Mouse (Mus musculus): Measurements from ENCODE around the gene Ndst2. TPM values are rescaled to one million over a fixed set of nuclear protein-coding genes. Genes with fewer than 3 reads are reported as not detected.
A peak's percentile ranks its signal among the peaks of the same experiment; 100 is the strongest.
"Not testable (repeated sequence)": the region's sequence is repeated elsewhere in the genome, so short reads cannot be mapped to it uniquely, and the experiment has no call there.

The Ndst2 gene
- polyA plus RNA-seq, 1 experiment = 36.6 TPM

DNA sequence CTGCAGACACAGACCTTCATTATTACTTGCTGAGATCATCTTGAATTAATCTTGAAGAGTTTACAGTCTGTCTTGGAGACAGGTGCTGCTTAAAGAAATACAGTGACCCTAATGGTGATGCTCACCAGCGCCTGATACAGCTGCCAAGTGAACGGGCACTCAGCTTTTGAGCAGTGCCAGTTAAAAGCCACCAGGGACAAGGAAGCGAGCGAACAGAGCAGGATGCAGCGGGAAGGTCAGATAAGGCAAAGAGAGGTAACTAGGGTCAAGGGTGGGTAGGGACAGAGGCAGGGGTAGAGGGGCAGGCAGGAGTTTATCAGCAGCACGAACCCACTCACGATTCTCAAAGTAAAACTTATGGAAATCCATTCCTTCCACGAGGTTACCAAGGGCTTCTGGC is 4.1 kb upstream of the Ndst2 start:
- DNase-seq (ENCODE audit: low spot score) = no peak

DNA sequence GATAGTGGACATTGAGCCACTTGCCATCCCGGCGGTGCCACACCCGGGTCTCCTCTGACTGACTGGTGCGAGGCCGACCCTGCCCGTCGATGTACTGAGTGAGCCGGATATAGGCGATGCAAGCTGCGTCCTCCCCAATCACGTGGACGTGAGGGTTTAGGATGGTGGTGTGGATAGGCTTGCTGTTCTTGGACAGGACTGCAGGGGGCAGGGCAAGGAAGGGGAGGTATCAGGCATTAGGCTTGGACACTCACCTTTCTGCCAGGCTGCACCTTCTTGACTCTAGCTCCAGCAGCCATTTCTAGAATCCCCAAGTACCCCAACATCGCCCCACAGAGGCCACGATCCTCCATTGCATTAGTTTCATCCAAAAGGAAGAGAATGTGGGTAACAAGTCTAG is 2.9 kb upstream of the Ndst2 start:
- no peak for DNase-seq (ENCODE audit: low spot score)

DNA sequence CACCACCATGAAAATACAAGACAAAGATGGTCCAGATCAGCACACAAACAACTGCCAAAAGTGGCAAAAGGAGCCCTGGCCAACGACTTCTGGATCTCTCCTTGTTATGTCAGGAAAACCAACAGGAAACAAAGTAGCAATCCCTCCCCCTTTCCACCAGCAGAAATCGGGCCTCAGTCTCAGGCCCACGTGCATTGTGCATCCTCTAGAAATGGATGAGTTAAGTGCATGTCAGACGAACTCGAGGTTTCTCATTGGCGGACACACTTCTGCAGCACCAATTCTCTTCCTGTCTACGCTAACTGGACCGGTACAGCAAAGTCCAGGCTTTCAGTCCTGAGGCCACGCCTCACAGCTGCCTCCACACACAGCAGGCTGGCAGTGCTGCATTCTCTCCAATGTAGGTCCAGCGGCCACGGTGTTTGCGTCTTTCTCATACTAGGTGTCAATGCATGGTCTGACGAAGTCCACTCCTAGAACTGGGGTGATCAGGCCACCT is 1.6 kb upstream of the Ndst2 start:
- DNase-seq (ENCODE audit: low spot score) = no peak

DNA sequence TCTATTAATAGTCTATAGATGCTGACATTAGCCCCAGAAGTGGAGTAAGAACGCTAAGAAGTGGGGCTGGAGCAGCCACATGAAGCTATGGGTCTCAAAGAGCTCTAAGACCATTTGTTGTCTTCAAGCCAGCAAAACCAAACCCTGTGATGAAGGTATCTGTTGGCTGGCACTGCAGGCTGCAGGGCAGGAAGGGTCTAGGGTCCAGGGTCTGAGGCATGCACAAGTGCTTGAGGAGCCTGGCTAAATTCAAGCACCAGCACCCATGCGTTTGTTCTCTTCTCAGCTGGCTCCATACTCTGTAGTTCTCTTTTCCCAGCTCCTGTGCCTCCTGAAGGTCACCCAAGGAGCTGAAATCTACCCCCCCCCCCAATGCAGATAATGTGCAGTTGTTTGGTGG is 690 bp upstream of the Ndst2 start:
- DNase-seq (ENCODE audit: low spot score) = no peak

DNA sequence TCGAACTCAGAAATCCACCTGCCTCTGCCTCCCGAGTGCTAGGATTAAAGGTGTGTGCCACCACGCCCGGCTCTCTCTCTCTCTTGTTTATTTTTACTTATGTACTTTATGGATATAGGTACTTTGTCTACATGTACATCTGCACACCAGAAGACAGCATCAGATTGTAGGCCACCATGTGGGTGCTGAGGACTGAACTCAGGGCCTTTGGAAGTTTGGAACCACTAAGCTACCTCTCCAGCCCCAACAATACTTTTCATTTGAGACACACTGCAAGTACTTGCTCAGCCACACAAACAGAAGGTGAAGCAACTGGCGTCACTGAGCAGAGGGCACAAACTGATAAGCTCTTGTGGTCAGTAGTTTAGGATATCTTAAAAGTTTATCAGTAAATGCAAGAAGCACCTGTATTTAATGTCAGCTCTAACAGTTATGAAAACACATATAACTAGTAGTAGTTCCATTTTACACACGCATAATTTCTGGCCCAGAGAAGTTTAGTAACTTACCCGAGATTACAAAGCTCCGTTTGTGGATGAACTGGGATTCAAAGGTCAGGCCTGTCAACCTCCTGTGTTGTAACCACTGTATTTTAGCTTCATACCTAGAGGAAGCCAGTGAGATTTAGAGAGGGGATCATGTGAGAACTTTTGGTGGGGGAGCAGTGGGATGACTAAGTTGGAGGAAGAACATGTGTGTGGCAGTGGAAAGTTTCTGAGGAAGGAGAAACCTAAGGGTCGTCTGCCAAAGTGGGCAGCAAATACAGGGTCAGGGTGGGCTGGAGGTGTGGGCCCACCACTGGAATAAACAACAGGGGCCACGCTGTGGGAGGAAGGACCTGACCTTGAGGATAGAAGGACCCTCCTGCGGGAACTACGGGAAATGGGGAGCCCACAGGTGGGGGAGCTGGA is 1.1 kb downstream of the Ndst2 start:
- no peak for DNase-seq (ENCODE audit: low spot score)

DNA sequence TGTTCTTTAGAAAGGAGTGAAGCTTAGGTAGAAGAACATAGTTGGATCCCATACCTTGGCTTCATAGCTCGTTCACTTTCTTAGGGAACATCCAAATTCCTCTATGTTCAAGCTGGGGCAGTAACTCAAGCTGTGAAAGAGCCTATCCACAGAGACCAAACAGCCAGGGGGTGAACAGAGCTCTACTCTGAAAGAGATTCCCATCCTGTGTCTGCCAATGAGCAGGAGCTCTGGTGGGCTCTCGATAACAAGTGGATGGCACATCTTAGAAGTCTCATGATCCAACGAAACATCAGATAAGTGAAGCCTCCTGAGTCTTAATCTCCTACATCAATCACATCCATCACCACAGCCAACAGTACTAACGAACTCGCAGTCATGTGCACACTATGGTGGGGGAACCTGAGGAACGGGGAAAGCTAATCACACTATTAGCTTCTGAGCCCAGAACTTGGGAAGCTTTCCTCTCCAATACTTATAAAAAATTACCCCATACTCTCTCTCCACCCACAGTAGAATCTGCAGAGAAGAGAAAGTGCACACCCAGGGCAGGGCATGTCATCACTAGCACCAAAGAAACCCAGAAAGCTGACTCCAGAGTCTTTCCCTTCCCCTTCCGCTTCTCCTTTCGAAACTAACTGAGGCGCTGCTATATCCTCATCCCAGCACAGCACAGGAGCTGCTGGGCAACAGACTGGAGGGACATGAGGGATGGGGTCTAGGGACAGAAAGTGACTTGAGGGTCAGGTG is 3.3 kb downstream of the Ndst2 start:
- DNase-seq (ENCODE audit: low spot score) = no peak

DNA sequence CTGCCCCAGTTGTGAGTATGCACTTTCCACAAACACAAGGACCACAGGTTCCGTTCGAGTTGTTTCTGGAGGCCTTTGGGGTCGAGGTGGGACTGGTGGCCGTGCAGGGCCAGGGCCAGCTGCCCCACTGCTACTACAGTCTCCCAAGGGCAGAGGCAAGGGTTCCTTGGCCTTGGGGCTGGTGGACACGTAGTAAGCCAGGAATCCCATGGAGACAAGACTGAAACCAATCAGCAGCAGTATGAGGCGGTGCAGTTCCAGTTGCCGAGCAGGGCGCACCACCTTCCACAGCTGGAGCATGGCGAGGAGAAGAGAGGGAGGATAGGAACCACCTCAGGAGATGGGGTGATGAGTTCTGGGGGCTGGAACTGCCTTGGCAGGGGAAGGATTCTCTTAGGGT is 4.5 kb downstream of the Ndst2 start:
- DNase-seq (ENCODE audit: low spot score) = no peak

DNA sequence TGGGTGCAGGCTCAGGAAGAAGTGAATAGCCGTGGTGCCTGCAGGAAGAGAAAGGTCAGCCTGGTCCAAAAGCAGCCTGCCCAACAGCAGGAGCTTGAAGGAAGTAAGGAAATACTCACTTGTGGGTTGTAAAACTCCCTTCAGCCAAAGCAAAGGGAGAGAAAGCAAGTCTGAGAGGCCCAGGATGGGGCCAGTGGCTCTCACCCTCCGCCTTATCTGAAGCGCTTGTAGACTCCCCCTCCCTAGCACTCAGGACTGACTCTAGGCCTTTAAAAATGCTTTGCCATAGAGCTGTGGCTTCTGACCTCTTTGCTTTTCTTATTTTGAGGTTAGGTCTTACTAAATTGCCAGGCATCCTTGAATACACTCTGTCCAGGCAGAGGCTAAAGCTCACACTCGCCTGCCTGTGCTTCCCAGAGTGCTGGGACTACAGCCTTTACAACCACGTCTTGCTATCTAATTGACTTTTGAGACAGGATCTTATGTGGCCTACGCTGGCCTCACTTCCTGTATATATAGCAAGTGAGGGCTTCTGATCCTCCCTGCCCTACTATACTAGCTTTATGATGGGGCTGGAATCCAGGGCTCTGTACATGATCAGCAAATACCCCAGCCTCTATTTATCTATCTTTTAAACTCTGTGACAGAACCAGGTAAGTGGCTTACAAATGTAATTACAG is 8.6 kb downstream of the Ndst2 start:
- DNase-seq (ENCODE audit: low spot score) = no peak

DNA sequence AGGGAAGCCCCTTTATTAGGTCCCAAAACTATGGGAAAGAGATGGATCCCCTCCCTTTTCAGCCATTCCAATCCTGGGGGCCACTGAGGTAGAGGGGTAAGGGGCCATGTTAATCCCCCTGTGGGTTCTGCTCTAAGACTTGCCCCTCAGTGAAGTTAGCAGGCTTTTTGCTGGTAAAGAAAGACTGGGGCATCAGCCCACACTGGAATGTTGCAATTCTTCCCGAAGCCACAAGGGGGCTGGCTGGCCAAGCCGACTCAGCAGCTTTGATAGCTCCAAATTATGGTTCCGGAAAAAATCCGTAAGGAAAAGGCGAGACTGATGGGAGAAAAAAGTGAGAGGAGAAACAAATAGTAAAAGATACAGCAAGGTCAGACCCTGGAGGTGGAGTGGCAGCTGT is 10.3 kb downstream of the Ndst2 start:
- no peak for DNase-seq (ENCODE audit: low spot score)

DNA sequence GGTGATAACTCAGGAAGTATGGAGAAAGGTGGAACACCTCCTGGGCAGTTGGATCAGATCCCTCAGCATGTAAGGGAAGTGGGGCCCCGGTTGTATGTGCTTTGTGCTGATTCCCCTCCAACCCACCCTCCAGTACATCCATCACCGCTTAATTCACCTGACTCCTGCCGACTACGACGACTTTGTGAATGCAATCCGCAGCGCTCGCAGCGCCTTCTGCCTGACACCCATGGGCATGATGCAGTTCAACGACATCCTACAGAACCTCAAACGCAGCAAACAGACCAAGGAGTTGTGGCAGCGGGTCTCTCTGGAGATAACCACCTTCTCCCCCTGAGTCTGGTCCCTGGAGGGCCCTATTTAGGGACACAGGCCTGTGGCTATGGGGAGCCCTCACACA is 11.4 kb downstream of the Ndst2 start:
- no peak for DNase-seq (ENCODE audit: low spot score)

DNA sequence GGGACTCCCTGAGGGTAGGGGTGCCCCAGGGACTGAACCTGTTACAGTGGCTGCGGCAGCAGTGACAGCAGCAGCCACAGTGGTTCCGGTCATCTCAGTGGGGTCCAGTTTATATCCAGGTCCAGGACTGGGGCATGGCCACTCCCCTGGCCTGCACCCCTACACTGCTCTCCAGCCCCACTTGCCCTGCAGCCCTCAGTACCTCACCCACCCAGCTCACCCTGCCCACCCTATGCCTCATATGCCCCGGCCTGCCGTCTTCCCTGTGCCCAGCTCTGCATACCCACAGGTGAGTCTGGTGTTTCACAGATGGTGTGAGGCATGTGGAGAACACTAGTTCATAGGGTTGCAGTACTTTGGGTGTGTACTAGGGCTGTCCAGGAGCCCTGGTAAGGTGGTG is 13.0 kb downstream of the Ndst2 start:
- no peak for DNase-seq (ENCODE audit: low spot score)

DNA sequence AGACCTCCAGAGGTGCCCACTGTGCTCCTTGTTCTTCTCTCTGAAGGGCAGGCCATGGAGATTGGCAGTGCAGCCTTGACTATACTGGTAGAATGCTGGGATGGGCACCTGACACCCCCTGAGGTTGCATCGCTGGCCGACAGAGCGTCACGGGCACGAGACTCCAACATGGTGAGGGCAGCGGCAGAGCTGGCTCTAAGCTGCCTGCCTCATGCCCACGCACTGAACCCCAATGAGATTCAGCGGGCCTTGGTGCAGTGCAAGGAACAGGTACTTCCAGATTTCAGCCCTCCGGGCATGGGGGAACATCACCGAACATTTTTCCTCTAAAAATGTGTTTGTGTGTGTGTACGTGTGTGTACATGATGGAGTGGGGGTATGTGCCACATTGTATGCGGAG is 14.6 kb downstream of the Ndst2 start:
- DNase-seq (ENCODE audit: low spot score) = no peak

DNA sequence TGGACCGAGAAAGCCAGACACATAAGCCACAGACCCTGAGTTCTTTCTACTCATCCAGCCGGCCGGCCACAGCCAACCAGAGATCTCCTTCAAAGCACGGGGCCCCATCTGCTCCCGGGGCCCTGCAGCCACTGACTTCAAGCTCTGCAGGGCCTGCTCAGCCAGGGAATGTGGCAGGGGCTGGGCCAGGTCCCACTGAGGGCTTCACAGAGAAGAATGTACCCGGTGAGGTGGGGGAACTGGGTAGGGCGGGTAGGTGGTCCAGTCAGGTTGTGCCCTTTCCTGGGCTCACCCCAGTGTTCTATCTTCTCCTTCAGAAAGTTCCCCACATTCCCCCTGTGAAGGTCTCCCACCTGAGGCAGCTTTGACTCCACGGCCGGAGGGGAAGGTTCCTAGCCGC is 15.9 kb downstream of the Ndst2 start:
- no peak for DNase-seq (ENCODE audit: low spot score)

DNA sequence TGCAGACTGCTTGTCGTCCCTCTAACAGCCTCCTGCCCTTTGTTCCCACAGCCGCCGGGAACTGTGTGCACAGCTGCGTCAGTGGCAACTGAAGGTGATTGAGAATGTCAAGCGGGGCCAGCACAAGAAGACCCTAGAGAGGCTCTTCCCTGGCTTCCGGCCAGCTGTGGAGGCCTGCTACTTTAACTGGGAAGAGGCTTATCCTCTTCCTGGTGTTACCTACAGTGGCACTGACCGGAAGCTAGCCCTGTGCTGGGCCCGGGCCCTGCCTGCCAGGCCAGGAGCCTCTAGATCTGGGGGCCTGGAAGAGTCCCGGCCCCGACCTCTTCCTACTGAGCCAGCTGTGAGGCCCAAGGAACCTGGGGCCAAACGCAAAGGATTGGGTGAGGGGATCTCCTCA is 20.5 kb downstream of the Ndst2 start:
- no peak for DNase-seq (ENCODE audit: low spot score)

DNA sequence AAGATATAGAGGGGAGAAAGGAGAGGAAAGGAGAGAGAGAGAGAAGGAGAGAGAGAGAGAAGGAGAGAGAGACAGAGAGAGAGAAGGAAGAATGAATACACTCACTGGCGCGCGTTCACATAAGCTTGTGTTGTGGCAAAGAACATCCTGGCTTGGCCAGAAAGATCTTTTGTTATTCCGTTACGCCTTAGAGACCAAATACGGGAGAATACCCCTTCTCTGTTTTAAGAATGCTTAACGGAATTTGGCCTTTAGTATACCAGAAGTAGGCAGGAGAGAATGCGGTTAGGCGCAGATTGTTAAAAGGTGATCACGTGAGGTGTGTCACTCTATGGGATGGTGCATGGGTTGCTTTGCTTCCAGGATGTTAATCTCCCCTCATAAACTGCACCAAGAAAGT is 26.1 kb downstream of the Ndst2 start:
- DNase-seq (ENCODE audit: low spot score) = no peak

DNA sequence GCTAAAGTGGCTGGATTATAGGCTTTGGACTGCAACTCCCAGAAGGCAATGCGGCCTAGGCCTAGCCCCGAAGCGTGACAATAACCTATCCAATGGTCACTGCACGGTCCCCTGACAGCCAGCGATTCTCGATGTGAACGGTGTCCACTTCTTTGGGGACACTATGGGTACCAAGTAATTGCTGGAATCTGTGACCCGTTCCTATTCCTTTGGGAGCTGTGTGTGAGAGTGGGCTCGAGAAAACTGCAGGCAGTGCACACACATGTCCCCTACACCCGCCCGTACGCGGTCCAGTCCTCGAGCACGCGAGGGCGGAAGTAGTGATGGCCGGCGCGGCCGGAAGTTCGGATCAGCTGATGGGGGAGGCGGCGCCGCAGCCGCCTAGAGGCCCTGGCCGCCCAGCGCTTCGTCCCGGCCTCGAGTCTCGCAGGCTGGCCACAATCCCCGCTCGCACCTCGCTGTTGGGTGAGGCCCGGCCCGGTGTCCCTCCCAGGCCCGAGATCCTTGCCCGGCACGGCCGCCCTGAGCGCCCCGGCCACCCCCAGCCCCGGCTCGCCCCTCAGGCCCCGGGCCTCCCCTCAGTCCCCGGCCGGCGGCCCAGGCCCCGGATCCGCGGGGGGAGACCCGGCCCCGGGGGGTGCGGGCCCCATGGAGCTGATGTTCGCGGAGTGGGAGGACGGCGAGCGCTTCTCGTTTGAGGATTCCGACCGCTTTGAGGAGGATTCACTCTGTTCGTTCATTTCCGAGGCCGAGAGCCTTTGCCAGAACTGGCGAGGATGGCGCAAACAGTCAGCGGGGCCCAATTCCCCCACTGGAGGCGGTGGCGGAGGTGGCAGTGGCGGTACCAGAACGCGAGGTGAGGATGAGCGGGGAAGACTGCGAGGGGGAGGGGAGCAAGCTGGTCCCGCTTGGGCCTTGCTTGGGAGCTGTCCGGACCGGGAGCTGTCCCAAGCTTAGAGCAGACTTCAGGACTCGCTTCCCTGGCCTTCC is 26.9 kb downstream of the Ndst2 start, which contains the start of gene Zswim8:
Gene Zswim8, plus strand, starts transcription at position 352 of the 990 bp plus-strand sequence.
- DNase-seq (ENCODE audit: low spot score) = peak; percentile 86

DNA sequence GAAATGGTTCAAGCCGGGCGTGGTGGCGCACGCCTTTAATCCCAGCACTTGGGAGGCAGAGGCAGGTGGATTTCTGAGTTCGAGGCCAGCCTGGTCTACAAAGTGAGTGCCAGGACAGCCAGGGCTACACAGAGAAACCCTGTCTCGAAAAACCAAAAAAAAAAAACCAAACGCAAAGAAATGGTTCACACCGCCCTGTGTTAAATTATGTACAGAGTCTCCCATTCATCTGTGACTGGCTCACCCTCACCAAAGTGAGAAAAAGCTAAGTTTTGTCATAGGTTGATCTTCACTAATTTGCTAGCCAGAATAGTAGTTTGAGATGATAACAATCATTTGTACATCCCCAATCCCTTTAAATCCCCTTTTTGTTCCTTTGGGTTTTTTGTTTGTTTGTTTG is 30.9 kb downstream of the Ndst2 start:
- not testable (repeated sequence) for DNase-seq (ENCODE audit: low spot score)

DNA sequence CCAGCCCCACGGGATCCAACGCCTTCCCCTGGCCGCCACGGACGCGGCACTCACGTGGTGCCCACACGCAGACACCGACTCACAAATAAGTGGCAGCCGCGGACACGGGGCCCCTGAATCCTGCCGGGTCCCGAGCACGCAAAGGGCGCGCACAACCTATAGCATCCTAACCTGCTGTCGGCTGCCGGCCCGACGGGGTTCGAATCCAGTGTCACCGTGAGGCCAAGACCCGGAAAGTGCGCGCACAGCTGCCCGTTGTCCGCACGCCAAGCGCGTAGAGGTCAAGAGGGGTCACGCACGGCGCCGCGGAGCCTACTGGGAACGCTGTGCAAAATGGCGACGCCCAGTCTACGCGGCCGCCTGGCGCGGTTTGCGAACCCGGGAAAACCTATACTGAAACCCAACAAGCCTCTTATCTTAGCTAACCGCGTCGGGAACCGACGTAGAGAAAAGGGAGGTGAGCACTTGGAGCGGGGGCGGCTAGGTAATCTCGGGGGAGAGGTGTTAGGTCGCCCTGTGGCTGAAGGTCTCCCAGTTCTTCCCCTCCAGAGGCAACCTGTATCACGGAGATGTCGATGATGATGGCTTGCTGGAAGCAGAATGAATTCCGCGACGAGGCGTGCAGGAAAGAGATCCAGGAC is 31.5 kb downstream of the Ndst2 start, which contains the start of gene Chchd1:
Gene Chchd1, plus strand, starts transcription at position 266 of the 641 bp plus-strand sequence.
- DNase-seq (ENCODE audit: low spot score) = peak; percentile 93

DNA sequence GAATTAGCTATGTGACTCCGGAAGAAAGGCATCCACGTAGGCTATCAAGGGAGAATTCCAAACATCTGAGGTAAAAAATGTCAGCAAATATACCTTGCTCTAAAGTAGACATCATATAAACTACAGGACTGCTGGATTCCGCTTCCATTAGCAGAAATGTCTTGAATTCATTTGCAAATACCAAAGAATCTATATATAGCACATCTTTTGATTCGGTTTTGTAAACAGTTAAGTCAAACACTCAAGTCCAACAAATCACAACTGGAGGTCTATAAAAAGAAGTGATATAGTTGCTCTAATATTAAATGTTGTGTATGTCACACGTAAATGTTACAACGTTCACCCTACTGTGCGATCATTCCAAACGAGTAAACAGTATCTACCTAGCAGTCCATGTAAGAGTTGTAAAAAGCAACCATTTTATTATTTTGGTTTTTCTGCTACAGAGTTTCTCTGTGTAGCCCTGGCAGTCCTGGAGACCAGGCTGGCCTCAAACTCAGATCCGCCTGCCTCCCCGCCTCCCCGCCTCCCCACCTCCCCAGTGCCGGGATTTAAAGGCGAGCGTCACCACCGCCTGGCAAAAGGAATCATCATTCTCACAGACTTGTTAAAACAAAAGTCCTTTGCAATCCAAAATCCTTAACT is 32.1 kb downstream of the Ndst2 start:
- DNase-seq (ENCODE audit: low spot score) = no peak

DNA sequence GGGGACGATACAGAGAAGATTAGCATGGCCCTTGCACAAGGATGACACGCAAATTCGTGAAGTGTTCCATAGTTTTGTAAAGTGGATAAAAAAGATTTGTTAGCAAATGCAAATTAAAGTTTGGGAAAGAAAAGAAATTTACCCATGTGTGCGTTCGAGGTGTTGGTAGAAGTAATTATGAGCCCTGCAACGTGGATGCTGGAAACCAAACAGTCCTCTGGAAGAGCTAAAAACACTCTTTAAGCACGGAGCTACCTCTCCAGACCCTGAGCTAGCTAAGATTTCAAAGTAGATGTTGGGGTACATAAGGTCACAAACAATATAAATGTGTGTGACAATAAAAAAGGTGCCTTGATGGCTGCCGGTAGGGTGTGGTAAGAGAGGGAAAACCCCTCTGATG is 32.8 kb downstream of the Ndst2 start:
- no peak for DNase-seq (ENCODE audit: low spot score)
